Mouse (Mus musculus): Measurements from ENCODE around the gene Gm4353. TPM values are rescaled to one million over a fixed set of nuclear protein-coding genes. Genes with fewer than 3 reads are reported as not detected.

Gene Gm4353
- polyA plus RNA-seq (2012): 0.19 TPM in 1 of 2 replicates, not detected in the other

DNA sequence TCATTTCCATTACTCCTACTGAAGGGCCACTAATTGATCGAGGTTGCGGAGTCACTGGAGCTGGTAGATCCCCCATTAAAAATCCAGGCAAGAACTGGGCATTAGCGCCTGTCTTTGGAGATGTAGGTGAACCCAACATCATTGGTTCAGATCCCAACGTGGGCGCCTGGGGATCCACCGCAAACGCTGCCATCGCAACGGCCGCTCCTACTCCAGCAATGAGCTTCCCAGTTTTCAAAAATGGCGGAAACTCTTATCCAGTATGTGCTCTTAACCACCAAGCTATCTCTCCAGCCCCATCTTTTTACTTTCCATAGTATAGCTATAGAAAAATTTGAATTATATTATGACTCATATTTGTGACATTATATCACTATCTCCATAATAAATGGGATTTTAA lies at the start of gene Gm4353:
Gene Gm4353, minus strand, starts transcription at position 270 of the 400 bp plus-strand sequence.

GRCm38 (mm10) chr7:116039196-116039537 lies 45.3 kb downstream of the Gm4353 start, which contains the start of gene 1110004F10Rik:
TSS of gene 1110004F10Rik (plus strand) at chr7:116039397.

DNA sequence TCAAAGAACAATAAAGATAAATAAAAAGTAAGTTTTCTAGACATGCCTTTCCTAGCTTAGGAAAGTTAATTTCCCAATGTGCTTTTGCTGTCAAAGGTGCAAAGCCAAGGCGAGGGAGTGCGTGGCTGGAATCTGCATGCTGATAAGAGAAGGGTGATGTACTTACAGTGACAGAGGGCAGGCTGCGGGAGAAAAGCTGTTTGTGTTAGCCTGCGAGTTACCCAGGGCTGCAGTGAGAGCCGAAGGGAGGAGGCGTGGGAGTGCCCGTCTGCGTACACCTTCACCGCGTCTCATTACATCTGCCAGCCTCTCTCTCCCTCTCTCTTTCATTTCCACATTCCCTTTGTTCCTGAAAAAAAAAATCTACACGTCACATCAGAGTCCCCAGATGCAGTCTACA lies 45.9 kb downstream of the Gm4353 start, which contains the start of gene Sox6:
Gene Sox6, minus strand, starts transcription at position 286 of the 400 bp plus-strand sequence.

Other genes with a start within 250 kb of the Gm4353 start
- gene Sox6, start 45.8 kb downstream of the Gm4353 start, polyA plus RNA-seq (2012): 0.55 and 1.2 TPM in 2 replicates
- 54.3 and 59.1 TPM in 2 replicates for gene 1110004F10Rik, start 45.2 kb downstream of the Gm4353 start, polyA plus RNA-seq (2012)
- 1.9 and 2.6 TPM in 2 replicates for gene Plekha7, start 223.7 kb upstream of the Gm4353 start, polyA plus RNA-seq (2012)
- gene Rps13, start 249.6 kb upstream of the Gm4353 start, polyA plus RNA-seq (2012): 2,082 and 2,388 TPM in 2 replicates